Mouse (Mus musculus): ENCODE data around the gene Zfp689.
"Not testable (repeated sequence)": the region's sequence is repeated elsewhere in the genome, so short reads cannot be mapped to it uniquely, and the experiment has no call there.

Zfp689 gene

GRCm38 (mm10) chr7:127470743-127471645 is 22.0 kb upstream of the Zfp689 start:
- in situ Hi-C loops (cut with MboI, MseI), result loop anchor here (10.0 kb wide), 1 partner anchor 824 kb away; the partner anchor contains the start of gene BC017158

- in situ Hi-C loops (cut with MboI, MseI), result loop anchor here (10.0 kb wide), 1 partner anchor 825 kb away; the partner anchor contains the start of gene BC017158
Observed at GRCm38 (mm10) chr7:127470011-127470715, 21.2 kb upstream of the Zfp689 start.

- in situ Hi-C loops (cut with MboI, MseI), result no loop called here
Observed at GRCm38 (mm10) chr7:127466606-127467005, 17.6 kb upstream of the Zfp689 start.

GRCm38 (mm10) chr7:127465670-127466069 is 16.7 kb upstream of the Zfp689 start:
- in situ Hi-C loops (cut with MboI, MseI), result not testable (repeated sequence)

DNA sequence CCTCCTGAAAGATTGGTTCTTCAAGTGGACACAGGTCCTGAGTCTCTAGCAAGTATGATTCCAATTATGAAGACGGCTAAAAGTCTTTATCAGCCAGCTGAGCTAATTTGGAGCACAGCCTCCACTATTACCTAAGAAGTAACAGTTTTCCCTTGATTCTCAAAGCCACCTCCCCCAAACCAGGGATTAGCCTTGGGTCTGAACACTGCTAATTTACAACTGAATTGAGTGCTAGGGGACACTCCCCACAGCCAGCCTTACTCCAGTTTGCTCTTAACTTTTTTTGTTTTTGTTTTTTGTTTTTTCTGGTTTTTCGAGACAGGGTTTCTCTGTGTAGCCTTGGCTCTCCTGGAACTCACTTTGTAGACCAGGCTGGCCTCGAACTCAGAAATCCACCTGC is 16.2 kb upstream of the Zfp689 start:
- in situ Hi-C loops (cut with MboI, MseI), result no loop called here

- in situ Hi-C loops (cut with MboI, MseI), result not testable (repeated sequence)
Observed at GRCm38 (mm10) chr7:127459311-127459710, 10.4 kb upstream of the Zfp689 start, which contains the start of gene Prr14. TSS of gene Prr14 (plus strand) at chr7:127459611.

DNA sequence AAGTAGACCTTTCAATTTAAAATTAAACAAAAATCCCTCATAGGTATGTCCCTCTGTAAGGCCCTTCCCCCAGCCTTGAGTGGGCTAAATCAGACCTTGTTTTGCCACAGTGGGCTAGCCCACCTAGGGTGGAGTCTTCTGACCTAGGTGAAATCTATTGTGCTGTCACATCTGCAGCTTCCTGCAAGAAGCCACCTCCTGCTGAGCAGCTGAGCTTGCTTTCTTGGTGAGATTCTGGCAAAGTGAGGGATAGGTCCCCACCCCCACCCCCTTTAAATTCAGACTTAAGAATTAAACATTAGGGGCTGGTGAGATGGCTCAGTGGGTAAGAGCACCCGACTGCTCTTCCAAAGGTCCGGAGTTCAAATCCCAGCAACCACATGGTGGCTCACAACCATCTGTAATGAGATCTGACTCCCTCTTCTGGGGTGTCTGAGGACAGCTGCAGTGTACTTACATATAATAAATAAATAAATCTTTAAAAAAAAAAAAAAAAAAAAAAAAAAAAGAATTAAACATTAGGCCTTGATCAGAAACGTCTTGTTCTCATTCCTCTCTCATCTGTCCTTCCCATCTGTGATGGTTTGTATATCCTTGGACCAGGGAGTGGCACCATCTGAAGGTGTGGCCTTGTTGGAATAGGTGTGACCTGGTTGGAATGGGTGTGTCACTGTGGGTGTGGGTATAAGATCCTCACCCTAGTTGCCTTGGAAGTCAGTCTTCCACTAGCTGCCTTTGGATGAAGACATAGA is 9.6 kb upstream of the Zfp689 start:
- in situ Hi-C loops (cut with MboI, MseI), result not testable (repeated sequence)

DNA sequence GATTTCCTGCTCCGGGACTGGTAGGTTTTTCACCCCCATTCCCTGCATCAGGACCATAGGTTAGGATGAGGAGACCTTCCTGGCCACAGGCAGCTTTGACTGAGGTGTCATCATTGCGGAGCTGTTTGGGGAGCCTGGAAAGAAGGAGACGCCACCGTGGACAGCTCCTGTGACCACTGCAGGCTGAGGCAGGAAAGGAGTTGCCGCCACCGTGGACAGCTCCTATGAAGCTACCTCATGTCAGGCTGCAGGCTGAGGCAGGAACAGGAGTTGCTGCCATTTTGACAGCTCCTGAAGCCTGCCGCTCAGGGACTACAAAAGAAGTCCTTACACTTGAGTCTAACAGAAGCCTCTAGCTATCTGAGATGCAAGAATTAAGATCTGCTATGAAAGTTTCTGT is 5.9 kb upstream of the Zfp689 start:
- in situ Hi-C loops (cut with MboI, MseI), result no loop called here

DNA sequence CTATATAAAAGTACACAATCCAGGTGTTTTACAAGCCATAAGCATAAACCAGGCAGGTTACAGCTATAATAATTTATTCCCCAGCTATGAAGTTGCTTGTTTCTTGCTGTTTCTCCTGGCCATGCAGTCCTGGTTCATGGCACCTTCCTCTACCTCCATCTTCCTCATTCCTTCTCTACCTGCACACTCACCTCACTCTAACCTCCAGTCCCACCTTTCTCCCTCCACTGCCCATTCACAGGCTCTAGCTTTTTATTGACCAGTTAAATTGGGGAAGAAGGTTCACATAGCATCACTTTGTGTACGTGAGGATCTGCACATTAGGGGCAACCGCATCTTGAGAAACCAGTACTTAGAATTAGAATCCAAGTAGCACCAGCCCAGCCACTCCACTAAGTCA is 4.1 kb upstream of the Zfp689 start:
- in situ Hi-C loops (cut with MboI, MseI), result no loop called here

- in situ Hi-C loops (cut with MboI, MseI), result no loop called here
Observed at GRCm38 (mm10) chr7:127449966-127450365, 1.0 kb upstream of the Zfp689 start.

DNA sequence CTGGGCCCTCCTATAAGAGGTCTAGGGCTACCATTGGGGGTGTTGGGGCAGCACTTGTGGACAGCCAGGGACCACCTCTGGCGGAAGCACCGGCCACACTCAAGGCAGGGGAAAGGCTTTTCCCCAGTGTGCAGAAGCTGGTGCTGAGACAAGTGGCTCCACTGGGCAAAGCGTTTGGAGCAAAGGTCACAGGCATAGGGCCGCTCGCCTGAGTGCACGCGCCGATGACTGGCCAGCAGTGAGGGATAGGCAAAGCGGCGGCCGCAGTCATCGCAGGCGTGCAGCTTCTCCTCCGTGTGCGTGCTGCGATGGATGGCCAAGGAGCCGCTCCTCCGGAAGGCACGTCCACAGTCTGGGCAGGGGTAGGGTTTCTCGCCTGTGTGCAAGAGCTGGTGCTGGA is 5.0 kb downstream of the Zfp689 start:
- in situ Hi-C loops (cut with MboI, MseI), result no loop called here

DNA sequence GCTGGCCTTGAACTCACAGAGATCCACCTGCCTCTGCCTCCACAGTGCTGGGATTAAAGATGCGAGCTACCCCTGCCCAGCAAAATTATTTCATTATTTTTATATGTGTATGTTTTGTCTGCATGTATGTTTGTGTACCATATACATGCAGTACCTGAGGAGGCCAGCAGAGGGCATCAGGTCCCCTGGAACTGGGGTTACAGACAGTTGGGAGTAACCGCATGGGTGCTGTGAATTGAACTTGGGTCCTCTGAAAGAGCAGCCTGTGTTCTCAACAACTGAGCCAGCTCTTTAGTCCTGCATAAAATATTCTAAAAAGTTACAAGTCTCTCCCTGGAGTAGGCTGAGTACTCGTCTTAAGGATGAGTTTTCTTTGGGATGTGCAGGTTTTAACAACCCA is 11.2 kb downstream of the Zfp689 start:
- in situ Hi-C loops (cut with MboI, MseI), result loop anchor here (5.0 kb wide), 1 partner anchor 70 kb away; no protein-coding TSS in a partner anchor

GRCm38 (mm10) chr7:127435206-127435605 is 13.8 kb downstream of the Zfp689 start:
- in situ Hi-C loops (cut with MboI, MseI), result loop anchor here (5.0 kb wide), 1 partner anchor 72 kb away; no protein-coding TSS in a partner anchor

DNA sequence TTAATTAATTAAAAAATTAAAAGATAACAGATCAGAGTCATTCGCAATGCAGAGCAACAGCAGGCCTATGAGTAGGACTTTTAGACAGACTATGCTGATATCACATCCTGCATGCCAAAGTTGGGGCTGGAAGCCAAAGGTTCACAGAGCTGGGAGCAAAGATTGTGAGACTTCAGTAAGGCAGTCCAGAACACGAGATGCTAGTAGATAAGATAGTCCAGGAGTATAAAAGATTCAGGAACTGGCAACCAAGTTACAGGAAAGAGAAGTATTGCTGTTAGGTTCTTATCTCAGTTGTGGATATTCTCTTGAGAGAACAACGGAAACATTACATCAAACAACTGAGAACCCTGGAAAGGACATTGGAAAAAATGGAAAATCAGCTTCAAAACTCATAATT is 22.6 kb downstream of the Zfp689 start:
- in situ Hi-C loops (cut with MboI, MseI), result no loop called here

GRCm38 (mm10) chr7:127425911-127426310 is 23.0 kb downstream of the Zfp689 start:
- in situ Hi-C loops (cut with MboI, MseI), result no loop called here

GRCm38 (mm10) chr7:127425291-127425690 is 23.7 kb downstream of the Zfp689 start:
- in situ Hi-C loops (cut with MboI, MseI), result no loop called here

- in situ Hi-C loops (cut with MboI, MseI), result no loop called here
Observed at GRCm38 (mm10) chr7:127422247-127422646, 26.7 kb downstream of the Zfp689 start.

- in situ Hi-C loops (cut with MboI, MseI), result no loop called here
Observed at GRCm38 (mm10) chr7:127421388-127422191, 27.4 kb downstream of the Zfp689 start, which contains the start of gene Zfp688. TSS of gene Zfp688 (minus strand) at chr7:127422068.

DNA sequence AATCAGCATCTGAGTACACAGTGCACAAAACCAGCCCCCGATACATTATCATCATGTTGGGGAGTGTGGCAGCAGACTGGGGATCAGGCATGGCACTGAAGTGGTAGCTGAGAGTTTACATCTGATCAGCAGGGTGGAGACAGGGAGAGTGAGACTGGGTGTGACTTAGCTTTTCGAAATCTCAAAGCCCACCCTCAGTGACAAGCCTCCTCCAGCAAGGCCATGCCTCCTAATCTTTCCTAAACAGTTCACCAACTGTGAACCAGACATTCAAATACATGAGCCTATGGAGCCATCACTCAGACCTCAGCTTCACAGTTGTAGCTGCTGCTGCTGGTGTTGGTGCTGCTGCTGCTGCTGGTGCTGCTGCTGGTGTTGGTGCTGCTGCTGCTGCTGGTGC is 37.5 kb downstream of the Zfp689 start:
- in situ Hi-C loops (cut with MboI, MseI), result no loop called here

Measured in regulatory T cell (primary cell).